Mouse (Mus musculus) gastrocnemius, adult 2 months (tissue): ENCODE results near the gene Car6. TPM values are rescaled to one million over a fixed set of nuclear protein-coding genes. Genes with fewer than 3 reads are reported as not detected.

Experiments used
- DNase-seq: peaks from one replicate; pipeline ENCODE4 v3.0.0; 2022
- H3K27ac ChIP-seq: fragments of 200-600 bp; 2 replicates; pipeline ENCODE4 v1.8.1; 2022; ENCODE audit warnings: mild to moderate bottlenecking
- H3K4me3 ChIP-seq: fragments of 200-600 bp; 2 replicates; pipeline ENCODE4 v1.8.1; 2022; ENCODE audit warnings: mild to moderate bottlenecking, moderate library complexity
- CTCF ChIP-seq: fragments of 200-600 bp; IDR thresholded peaks from 2 replicates; pipeline ENCODE4 v1.8.1; 2022; ENCODE audit warnings: antibody characterized with exemption, mild to moderate bottlenecking, moderate library complexity
- intact Hi-C: fragments of 180-260 bp; cut with DNase I; formaldehyde crosslinking; loops from one replicate; pipeline ENCODE4 v1.15.1; 2025
- total RNA-seq, 2 experiments: library from RNA; stranded (reverse); gene quantifications; 2 replicates each; pipeline ENCODE4 v1.2.3; 2021

Car6 gene
- total RNA-seq, 2 experiments from 2014 or later: not detected

- H3K27ac ChIP-seq: peak overlapping the region; percentile 100
- peak overlapping the region; percentile 74 for H3K4me3 ChIP-seq
- peak; percentile 58 for DNase-seq
- TF ChIP-seq CTCF: no peak
- intact Hi-C loops: loop anchor here (10.0 kb wide), 1 partner anchor 233 kb away; the partner anchor contains the start of gene H6pd
Measured at GRCm38 (mm10) chr4:150237636-150238361, 36.7 kb upstream of the Car6 start.

- TF ChIP-seq CTCF: no peak
- Histone ChIP-seq H3K4me3 (peak within 1 kb of the TSS; percentile 74), H3K27ac (peak within 1 kb of the TSS; percentile 100)
- intact Hi-C loops: loop anchor here (10.0 kb wide), 1 partner anchor 232 kb away; the partner anchor contains the start of gene H6pd
- DNase-seq: peak; percentile 98
Measured at GRCm38 (mm10) chr4:150236521-150237481, 35.7 kb upstream of the Car6 start, which contains the start of gene Eno1. Gene Eno1, plus strand, starts transcription at chr4:150236721.

GRCm38 (mm10) chr4:150236031-150236430 is 34.9 kb upstream of the Car6 start:
- intact Hi-C loops: loop anchor here (10.0 kb wide), 1 partner anchor 231 kb away; the partner anchor contains the start of gene H6pd
- no peak for TF ChIP-seq CTCF
- DNase-seq: no peak
- Histone ChIP-seq H3K4me3 (peak overlapping the region; percentile 74), H3K27ac (peak overlapping the region; percentile 100)

GRCm38 (mm10) chr4:150235585-150235984 is 34.5 kb upstream of the Car6 start:
- no peak for DNase-seq
- no peak for TF ChIP-seq CTCF
- H3K4me3 ChIP-seq: no peak overlapping the region
- intact Hi-C loops: loop anchor here (10.0 kb wide), 1 partner anchor 231 kb away; the partner anchor contains the start of gene H6pd
- H3K27ac ChIP-seq: peak overlapping the region; percentile 100

- peak; percentile 47 for DNase-seq
- intact Hi-C loops: loop anchor here (10.0 kb wide), 1 partner anchor 230 kb away; the partner anchor contains the start of gene H6pd
- H3K27ac ChIP-seq: peak overlapping the region; percentile 100
- TF ChIP-seq CTCF: no peak
- H3K4me3 ChIP-seq: no peak overlapping the region
Measured at GRCm38 (mm10) chr4:150234599-150235327, 33.6 kb upstream of the Car6 start.

- no peak for TF ChIP-seq CTCF
- intact Hi-C loops: loop anchor here (10.0 kb wide), 1 partner anchor 227 kb away; the partner anchor contains the start of gene H6pd
- H3K27ac ChIP-seq: peak overlapping the region; percentile 89
- peak overlapping the region; percentile 7 for H3K4me3 ChIP-seq
- DNase-seq: peak; percentile 73
Measured at GRCm38 (mm10) chr4:150231871-150232270, 30.7 kb upstream of the Car6 start.

DNA sequence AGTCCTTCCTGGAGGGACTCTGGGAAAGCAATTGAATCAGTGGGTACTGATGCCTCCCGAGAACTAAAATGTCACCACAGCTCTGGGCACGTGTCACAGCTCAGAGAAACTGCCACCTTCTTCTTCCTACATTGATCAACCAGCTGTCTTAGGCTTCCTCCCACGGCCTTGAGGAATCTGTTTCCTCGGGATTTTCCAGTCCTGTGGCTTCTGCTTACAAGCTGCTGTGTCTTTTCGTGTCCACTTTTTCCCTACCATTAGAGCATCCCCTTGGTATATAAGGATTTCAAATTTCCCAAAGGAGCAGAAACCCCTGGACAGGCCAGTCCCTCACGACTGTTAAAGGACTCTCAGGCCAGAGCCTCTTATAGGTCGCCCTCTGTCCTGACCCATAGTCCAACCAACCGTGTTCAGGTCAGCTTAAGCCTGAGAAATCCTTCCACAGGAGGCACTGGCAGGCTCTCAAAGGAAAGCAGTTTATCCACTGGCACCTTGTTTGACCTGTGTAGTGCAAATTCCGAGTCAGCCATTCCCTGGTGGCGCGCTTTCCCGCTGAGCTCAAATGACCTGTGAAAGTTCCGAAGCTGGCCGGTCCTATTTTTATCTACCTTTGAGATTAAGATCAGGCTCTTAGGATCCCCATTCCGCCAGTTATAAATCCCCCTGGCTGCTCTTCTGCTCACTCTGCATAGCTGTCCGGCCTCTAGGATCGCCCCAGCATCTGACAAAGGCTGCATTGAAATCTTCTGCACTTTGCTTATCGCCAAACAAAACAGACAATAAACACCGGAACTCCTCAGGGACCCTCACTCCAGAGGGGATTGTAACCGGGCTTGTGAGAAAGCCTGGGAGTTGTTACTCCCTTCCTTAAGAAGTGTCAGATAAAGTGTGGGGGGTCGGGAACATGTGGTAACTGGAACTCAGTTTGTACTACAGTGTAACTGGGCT is 29.6 kb upstream of the Car6 start:
- H3K4me3 ChIP-seq: peak overlapping the region; percentile 7
- DNase-seq: peak; percentile 88
- intact Hi-C loops: loop anchor here (10.0 kb wide), 1 partner anchor 226 kb away; the partner anchor contains the start of gene H6pd
- peak; percentile 37 for TF ChIP-seq CTCF
- peak overlapping the region; percentile 89 for H3K27ac ChIP-seq

DNA sequence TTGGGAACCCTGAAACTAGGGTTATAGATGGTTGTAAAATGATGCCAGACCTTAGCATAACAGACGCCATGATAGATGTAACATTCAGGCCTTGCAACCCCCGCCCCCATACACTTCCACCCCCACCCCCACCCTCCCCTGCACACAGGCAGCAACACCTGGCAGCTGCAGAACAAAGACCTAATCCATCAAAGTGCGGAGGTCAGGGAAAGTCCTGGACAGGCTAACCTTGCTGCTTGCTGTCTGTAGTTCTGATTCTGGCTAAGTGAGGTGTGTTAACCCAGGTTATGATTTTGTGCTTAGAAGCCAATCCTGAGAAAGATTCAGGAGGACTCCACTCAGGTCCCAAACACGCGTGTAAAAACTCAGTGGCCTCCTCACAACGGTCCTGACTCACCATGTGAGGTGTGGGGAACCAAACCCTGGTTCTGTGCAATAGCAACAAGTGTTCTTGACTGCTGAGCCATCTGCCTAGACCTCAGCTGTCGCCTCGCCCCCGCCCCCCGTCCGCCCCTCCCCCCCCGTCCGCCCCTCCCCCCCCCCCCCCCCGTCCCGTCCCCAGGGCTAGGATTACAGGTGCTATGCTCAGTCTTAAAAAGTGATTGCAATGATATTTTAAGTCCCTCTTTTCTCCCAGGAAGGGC is 28.7 kb upstream of the Car6 start:
- peak overlapping the region; percentile 89 for H3K27ac ChIP-seq
- TF ChIP-seq CTCF: no peak
- no peak overlapping the region for H3K4me3 ChIP-seq
- DNase-seq: no peak
- intact Hi-C loops: loop anchor here (10.0 kb wide), 1 partner anchor 225 kb away; the partner anchor contains the start of gene H6pd

DNA sequence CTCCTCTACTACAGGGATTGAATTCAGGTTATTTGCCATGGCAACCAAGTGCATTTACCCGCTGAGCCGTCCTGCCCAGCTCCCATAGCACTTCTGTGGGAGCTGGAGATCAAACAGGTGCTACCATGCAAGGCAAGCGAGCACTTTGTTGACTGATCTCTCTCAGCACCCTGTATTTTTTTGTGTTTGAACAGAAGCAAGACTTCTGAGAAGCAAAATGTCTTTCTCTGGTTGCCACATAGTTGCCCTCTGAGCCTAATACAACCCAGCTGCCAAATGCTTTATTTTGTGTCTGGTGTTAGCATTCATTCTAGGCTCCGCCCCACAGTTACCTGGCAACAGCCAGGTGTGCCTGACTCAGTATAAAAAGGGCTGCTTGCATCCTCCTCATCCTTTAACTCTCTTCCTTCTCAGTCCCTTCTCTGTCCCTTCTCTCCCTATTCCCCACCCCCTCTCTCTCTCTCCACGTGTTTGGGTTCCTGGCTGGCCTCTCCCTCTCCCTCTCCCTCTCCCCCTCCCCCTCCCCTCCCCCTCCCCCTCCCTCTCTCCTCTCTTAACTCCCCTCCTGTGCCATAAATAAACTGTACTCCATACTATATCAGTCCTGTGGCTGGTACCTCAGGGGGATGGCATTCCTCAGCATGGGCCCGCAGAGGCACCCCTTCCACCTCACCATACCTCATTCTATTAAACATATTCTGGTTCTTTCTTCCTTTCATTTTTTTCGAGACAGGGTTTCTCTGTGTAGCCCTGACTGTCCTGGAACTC is 27.6 kb upstream of the Car6 start:
- H3K4me3 ChIP-seq: no peak overlapping the region
- intact Hi-C loops: no loop called here
- DNase-seq: no peak
- TF ChIP-seq CTCF: no peak
- 0 out of 2 replicates have a peak overlapping the region, but pooled peaks have one; percentile 89 for H3K27ac ChIP-seq
